Mouse (Mus musculus): Measurements from ENCODE around the gene Slc7a10.

Slc7a10 gene

DNA sequence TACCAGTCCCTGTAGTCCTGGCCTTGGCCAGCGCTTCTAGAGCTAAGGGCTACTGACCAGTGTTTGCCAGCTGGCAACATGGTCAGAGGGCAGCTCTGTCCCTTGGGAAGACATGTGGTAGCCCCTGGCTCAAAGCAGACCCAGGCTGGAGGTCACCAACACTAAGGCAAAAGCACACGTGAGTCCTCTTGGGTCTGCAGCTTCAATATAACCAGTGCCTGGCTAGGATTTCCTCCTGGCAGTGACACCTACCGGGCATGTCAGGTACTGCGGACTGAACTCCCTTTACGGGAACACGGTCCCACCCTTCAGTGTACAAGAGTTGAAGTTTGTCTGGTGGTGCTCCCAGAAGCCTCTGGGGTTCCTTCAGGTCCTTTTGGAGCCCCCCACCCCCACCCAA, 16.8 kb upstream of the Slc7a10 start:
- in situ Hi-C loops (cut with MboI; ENCODE audit: low sequenced_read_pairs): loop anchor here (5.0 to 25.0 kb wide), 2 partner anchors 132 to 757 kb away; no protein-coding TSS in a partner anchor

DNA sequence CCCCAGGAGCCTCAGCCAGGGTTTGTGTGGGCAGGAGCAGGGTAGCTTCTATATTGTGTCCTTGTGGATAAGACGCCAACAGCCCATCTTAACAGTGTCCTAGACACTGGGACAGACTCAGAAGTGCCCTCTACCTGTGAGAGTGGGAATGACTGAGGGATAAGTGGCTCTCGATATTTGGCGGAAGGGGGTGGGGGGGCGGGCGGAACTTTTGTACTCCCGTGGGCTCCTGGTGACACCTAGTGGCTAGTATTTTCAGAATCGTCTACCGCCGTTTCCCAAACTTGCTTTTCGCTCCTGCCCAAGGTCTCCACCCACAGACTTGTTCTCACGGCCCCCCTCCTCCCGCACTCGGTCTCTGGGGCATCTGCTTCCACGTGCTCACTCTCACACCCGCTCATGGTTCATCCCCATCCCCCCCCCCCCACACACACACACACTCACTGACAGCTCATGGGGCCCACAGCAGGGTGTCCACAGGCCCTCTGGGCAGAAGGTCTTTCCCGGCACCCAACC, 14.3 kb upstream of the Slc7a10 start:
- in situ Hi-C loops (cut with MboI; ENCODE audit: low sequenced_read_pairs): loop anchor here (25.0 kb wide), 1 partner anchor 760 kb away; no protein-coding TSS in a partner anchor

DNA sequence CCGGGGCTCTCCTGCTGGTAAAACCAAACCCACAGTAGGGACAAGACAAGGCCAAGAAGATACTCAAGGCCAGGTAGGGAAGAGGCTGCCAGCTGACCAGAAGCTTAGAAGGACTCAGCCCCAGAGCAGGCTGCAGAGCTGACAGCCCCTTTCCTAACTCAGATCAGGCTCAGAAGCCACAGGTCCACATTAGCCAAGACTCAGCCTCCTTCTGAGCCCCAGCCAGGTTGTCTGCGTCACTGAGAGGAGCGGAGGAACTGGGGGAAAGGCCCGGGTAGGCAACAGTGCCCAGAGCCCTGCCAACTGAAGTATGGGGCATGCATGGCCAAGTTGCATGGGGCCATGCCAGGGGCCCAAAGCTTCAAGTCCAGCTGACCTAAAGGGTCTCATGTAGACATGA, 13.7 kb upstream of the Slc7a10 start:
- in situ Hi-C loops (cut with MboI; ENCODE audit: low sequenced_read_pairs): loop anchor here (25.0 kb wide), 1 partner anchor 760 kb away; no protein-coding TSS in a partner anchor

DNA sequence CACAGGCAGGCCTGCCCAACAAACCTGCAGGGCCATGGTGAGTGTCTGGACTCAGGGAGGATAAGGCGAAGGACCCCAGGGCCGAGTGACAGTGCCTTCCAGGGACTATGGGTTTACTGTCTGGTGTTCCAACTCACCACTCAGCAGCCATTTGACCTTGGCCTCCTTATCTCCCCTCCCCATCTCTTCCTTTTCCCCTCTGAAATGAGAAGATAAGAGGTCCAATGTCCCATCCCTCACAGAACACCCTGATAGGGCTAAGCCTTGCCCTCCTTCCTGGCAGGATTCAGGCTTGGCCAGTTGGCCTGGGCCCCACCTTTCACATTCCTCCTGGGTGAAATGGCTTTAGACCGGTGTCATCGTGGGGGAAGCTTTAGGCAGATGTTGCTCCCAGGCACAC, 10.7 kb upstream of the Slc7a10 start:
- in situ Hi-C loops (cut with MboI; ENCODE audit: low sequenced_read_pairs): no loop called here

DNA sequence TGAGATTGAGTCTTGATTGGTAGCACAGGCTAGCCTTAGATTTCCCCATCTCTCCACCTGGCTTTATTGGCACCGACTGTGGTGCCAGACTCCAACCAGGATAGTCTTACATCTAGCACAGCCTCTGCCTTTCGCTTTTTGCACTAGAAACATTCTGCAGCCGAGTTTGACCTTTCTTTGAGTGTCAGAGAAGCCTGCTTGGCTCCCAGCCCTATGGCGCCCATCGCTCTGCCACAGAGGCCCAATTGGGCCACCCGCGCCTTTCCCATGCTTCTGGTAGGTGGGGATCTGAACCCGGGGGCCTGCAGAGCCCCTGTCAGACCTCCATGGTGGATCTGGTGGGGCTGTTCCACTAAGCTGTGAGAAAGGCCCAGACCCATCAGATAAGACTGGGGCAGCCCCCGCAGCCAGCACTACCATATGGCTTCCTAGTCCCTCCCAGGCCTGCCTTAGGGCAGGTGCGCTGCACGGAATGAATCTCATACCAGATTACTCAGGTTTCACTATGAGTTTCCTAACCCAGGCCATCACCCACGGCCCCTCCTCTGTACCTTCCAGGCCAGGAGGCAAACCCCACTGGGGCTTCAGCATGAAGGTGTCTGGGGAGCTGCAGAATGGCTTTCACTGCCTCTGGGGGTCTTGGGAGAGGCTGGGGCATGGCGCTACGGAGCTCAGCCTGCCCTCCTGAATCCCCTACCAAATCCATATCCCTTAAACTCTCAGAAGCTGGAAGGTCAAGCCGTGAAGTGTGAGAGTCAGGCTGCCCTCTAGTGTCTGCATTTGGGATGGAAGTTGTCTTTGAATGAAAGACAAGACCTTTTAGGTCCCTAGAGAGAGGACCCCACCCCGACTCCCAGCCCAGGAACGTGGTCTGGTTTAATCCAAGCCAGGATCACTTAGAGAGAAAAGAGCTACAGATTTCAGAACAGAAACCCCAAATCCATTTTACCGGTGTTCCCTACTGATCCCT, 9.5 kb upstream of the Slc7a10 start:
- in situ Hi-C loops (cut with MboI; ENCODE audit: low sequenced_read_pairs): no loop called here

DNA sequence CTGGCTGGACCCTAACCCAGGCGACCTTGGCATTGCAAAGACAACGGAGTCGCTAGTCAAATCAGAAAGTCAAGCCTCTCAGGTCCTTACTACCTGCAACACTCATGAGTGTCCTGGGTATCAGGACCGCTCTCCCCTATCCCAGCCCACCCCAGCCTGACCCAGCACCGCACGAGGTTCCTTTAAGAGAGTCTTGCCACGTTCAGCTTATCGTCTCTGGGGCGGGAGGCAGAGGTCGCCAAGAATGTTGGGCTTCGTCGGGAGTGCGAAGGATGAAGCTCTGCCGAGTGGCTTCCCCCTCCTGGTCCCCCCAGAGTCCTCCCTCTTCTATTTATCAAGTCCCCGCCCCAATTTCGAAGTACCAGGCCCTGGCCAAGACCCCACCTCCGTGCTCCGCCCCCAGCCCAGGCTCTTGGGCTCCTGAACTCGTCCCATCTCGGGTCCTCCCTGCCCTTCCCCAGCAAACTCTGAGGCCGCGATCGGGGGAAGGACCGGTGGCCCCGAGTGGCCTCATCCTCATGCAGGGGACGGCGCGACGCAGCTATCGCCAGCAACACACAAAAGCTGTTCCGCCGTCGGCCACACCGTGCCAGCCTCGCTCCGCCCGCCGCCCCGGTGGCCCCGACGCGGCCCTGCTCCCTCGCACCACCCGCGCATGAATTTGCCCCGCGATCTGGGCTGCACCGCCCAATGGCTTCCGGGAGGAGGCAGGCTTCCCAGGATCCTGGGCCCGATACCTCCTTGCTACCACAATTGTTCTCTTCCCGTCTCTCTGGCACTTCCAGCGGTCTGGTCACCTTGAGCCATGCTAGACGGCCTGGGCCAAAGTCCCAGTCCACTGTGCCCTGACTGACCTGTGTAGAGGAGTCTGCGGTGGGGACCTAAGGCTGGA, 1.1 kb upstream of the Slc7a10 start:
- in situ Hi-C loops (cut with MboI; ENCODE audit: low sequenced_read_pairs): no loop called here

DNA sequence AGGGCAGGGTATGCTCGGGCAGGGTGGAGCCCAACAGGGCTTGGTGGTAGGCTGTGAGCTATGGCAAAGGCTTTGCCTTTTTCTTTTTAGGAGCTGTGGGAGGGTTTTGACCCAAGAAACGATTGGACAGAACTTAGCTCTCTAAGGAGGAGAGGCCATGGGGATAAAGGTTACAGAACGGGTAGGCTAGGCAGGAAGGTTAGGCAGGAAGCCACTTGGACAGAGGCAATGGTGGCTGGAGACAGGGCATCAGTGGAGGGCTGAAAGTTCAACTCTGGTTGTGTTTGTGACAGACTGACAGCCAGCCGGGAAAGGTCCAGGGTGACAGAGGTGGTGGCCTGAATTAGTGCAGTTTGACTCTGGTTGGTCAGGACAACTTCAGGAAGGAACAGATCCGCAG, 3.5 kb downstream of the Slc7a10 start:
- in situ Hi-C loops (cut with MboI; ENCODE audit: low sequenced_read_pairs): no loop called here

DNA sequence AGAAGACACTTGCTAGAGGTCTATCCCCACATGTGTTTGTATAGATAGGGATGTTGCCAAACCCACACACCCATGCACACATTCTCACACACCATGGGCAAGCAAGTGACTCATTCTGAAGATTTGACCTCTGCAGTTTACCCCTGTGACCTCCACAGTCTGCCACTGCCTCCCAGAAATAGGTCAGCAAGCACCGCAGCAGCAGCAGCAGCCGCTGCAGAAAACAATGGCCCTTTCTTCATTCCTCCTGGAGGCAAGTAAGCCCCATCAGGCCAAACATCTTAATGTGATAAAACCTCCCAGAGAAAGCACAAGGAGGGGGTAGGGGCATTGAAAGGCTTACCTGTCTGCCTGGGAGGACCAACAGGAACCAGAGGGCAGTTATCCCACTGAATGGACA, 5.1 kb downstream of the Slc7a10 start:
- in situ Hi-C loops (cut with MboI; ENCODE audit: low sequenced_read_pairs): no loop called here

DNA sequence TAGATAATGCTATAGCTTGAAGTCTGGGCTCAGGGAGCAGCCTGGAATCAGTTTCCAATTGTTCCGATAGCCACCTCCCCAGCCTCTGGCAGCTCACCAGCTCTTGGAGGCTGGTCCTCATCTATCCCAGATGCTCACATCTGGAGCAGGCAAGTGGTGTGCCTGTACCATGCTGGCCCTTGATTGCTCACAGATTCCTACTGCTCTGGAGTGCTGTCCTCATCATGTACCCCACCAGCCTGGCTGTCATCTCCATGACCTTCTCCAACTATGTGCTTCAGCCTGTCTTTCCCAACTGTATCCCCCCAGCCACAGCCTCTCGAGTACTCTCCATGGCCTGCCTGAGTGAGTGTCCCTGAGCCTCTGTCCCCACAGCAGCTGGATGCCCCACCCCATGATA, 10.8 kb downstream of the Slc7a10 start:
- in situ Hi-C loops (cut with MboI; ENCODE audit: low sequenced_read_pairs): no loop called here

DNA sequence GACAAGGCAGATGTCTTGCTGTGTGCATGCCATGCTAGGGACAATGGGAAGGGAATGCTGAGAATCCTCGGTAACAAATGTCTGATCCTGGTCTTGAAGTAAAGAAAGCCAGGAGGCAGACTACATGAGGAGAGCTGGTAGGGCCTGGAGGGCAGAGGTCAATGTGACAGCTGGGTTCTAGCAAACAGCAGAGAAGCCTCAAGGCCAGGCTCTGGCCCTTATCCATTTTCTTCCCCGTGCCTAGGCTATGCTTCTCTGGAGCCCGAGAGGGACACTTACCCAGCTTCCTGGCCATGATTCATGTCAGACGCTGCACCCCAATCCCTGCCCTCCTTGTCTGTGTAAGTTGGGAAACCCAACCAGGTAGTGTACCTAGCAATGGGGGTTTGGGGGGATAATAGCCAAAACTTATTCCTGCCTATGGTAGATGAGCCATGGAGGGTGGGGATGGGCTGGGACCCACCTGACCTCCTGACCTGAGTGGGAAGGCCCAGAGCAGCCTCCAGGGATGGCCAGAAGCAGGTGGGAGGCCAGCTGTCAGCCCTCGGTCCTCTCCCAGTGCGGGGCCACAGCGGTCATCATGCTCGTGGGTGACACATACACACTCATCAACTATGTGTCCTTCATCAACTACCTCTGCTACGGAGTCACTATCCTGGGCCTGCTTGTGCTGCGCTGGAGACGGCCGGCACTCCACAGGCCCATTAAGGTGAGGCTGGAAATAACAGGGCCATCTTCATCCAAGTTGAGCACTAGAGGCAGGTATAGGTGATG, 13.0 kb downstream of the Slc7a10 start:
- in situ Hi-C loops (cut with MboI; ENCODE audit: low sequenced_read_pairs): no loop called here

DNA sequence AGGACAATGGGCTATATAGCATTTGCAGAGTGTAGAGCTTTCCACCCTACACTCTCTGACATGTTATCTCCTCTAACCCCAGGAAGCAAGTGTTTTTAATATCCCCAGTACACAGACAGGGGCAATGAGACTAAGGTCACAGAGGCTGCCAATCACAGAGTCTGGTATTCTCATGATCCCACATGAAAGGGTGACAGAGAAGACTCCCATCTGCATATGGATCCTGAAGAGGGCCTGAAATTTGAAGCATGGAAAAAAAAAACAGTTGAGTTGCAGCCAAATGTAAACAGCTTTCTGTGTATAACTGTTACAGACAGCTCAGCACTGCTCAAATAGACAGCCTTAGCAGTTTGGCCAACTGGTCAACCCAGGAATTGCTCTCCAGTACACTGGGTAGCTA, 13.6 kb downstream of the Slc7a10 start:
- in situ Hi-C loops (cut with MboI; ENCODE audit: low sequenced_read_pairs): no loop called here

DNA sequence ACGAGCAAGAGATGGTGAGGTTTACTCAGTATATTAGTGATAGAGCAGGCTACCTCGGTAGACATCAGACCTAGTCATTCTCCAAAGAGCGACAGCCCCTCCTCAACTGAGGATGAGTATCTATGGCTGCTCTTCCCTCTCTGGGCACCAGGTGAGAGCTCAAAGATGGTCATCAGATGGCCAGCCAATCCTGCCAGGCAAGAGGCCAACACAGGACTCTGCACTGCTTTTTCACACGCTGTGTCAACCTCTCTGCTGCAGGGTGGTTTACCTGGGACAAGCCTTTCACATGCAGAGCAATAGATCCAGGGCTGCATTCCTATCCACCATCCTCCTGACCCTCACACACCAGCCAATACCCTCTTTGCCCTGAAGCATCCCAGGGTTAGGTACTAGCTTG, 25.6 kb downstream of the Slc7a10 start:
- in situ Hi-C loops (cut with MboI; ENCODE audit: low sequenced_read_pairs): no loop called here

DNA sequence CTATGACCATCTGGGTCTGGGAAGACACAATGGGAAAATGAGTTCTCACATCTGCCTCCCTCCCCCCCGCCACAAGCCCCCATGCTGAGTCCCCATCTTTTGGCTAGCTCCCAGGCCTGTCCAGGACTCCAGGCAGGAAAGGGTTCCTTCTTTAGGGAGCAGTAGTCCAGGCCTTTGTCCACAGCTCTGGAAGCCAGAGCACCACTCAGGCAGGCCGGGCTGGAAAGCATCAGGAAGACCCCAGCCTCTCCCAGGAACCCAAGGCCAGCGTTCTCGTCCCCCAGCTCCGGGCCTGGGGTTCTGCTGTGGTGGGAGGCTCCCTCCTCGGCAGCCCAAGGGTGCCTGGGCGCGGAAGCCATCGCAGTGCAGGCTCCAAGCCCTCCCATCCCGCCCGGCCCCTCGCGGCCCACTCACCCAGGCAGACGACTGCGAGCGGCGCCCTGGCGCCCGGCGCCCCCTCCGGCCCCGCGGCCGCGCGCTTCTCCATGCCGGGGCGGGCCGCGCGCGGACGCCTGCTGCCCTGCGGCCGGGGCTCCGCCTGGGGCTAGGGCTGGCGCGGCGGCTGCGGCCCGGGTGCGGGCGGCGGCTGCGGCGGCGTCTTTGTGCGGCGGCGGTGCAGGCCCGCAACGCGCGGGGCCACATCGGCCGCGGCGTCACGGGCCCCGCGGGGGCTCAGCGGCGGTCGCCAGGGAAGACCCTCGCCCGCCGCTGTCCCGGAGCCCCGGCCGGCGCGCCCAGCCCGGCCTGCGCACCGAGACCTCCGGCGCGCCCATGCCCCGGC, 28.4 kb downstream of the Slc7a10 start:
- in situ Hi-C loops (cut with MboI; ENCODE audit: low sequenced_read_pairs): no loop called here

DNA sequence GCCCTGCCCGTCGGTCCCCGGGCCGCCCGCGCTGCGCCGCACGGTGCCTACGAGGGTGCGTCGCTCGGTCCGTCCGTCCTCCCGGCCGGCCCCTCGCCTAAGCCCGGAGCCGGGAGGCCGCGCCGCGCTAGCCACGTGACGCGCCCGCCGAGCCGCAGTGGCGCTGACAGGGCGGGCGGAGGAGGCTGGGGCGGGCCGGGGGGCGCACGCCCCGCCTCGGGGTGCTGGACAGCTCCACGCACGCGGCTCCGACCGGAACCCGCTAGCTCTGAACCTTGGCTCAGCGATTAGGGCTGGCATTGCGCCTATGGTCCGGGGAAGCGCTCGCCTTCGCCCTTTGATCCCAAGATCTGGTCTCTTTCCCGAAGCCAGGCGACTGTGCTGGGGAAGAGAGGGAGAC, 29.0 kb downstream of the Slc7a10 start, which contains the start of gene Lrp3:
Gene Lrp3 (minus strand): TSS at position 274 of the 400 bp plus-strand sequence.
- in situ Hi-C loops (cut with MboI; ENCODE audit: low sequenced_read_pairs): no loop called here

DNA sequence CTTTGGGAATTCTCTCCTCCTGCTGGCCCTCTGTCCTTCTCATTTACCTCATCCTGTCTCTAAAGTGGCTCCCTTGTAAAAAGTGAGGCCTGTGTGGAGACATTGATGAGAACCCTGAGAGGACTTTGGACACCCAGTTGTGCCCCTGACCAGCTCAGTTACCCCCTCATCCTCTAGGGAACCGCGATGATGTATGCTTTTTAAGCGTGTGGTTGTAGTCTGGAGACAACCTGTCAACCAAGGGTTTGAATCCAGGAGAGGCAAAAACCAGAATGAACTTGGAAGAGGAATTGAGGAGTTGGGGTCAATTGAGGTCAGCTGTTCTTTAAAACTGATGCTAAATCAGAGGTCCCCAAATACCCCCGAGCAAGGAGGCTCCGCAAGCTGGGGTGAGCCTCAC, 29.5 kb downstream of the Slc7a10 start:
- in situ Hi-C loops (cut with MboI; ENCODE audit: low sequenced_read_pairs): no loop called here

DNA sequence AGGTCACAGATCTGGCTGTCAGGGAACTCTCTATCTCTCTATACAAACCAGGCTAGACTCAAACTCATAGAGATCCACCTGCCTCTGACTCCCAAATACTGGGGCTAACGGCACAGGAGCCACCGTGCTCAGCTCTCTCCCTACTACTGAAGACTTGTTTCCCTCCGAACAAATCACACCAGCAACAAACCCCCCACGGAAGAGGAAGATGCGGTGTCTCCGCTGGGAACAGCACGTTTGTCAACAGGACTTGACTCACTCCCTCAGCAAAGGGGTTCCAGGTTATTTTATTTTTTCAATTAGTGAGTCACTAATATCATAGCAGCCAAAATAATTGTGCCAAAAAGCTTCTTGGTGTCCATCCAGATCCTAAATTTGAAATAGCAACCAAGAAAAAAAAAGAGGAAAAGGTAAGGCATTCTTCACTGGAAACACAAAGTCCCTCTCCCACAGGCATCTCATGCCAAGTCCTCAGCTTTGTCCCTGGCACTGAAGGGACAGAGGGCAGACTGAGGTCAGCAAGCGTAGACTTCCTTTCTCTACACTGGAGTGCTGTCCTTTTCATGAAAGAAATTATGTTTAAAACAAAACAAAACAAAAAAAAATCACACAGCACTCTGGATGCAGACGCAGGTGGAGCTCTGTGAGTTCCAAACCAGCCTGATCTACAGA, 34.6 kb downstream of the Slc7a10 start:
- in situ Hi-C loops (cut with MboI; ENCODE audit: low sequenced_read_pairs): no loop called here

DNA sequence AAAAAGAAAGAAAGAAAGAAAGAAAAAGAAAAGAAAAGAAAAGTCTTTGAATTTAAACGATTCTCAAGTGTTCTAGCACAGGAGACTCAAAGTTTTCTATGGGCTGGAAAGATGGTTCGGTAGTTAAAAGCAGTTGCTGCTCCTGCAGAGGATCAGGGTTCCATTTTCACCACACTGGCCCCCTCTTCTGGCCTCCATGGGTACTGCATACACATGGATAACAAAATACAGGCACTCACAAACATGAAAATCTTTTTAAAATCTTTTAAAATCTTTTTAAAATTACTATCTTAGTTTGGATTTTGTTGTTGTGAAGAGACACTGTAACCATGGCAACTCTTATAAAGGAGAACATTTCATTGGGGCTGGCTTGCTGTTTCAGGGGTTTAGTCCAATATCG, 44.1 kb downstream of the Slc7a10 start:
- in situ Hi-C loops (cut with MboI; ENCODE audit: low sequenced_read_pairs): no loop called here

DNA sequence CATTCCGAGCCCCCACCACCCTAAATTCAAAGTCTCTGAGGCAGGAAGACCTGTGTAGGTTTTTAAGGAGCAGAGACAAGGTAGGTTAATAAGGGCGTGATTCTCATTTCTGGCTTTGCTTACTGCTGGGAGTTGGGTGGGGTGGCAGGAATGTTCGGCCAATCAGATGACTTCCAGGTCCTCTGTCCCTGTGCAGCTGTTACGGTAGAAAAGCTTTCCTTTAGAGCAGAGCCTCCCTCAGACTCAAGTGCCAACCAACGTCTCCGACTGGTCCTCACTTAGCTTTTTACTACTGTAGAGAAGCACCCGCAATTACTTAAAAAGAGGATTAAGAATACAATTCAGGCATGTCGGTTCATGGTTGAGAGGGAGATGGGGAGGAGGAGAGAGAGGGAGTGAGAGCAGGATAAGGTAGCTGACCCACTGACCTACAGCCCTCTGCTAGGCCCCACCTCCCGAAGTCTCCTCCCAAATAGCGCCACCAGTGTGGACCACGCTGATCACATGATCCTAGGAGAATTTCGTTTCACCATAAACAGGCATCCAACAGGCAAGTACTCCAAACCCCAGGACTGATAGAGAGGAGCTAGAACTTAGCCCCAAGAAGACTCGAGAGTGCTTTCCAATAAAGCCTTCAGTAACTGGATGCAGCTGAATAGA, 46.7 kb downstream of the Slc7a10 start:
- in situ Hi-C loops (cut with MboI; ENCODE audit: low sequenced_read_pairs): no loop called here

DNA sequence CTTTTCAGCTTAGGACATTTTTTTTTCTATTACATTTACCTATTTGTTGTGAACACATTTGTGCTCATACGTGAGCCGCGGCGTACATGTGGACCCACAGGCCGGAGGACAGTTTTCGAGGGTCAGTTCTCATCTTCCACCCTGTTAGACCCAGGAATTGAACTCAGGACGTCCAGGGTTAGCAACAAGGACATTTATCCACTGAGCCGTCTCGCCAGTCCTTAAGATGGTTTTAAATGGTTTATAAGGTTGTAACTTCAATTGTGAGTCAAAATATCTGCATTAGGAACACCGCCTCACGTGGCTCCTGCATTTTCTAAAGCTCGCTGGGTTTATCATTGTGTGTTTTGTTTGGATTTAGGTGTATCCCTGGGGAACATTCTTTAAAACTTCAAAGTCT, 47.7 kb downstream of the Slc7a10 start:
- in situ Hi-C loops (cut with MboI; ENCODE audit: low sequenced_read_pairs): no loop called here

Data from CH12F3 (cell line).